Mouse (Mus musculus) midbrain, embryonic 16.5 days (tissue): ENCODE measurements around the gene Ebf3. TPM values are rescaled to one million over a fixed set of nuclear protein-coding genes. Genes with fewer than 3 reads are reported as not detected.

Experiments used
- ATAC-seq: fragments of 200-750 bp; cut with Nextera tagmentation; 2 replicates; pipeline ENCODE4 v1.8.0; 2017; ENCODE audit warnings: moderate TSS enrichment
- H3K27ac ChIP-seq: fragments of 300-500 bp; sonication (generic); 2 replicates; pipeline ENCODE4 v1.5.1; 2014; ENCODE audit warnings: mild to moderate bottlenecking, low read length, mixed read lengths
- H3K27me3 ChIP-seq: fragments of 300-500 bp; sonication (generic); 2 replicates; pipeline ENCODE4 v1.6.1; 2014; ENCODE audit warnings: low read depth, low read length, mixed read lengths; ENCODE audit not compliant: control insufficient read depth, insufficient read depth
- H3K36me3 ChIP-seq: fragments of 300-500 bp; sonication (generic); 2 replicates; pipeline ENCODE4 v1.6.1; 2014; ENCODE audit warnings: mild to moderate bottlenecking, low read length, moderate library complexity, mixed read lengths; ENCODE audit not compliant: control insufficient read depth, insufficient read depth
- H3K4me1 ChIP-seq: fragments of 300-500 bp; sonication (generic); 2 replicates; pipeline ENCODE4 v1.6.1; 2014; ENCODE audit warnings: mild to moderate bottlenecking, low read length, mixed read lengths; ENCODE audit not compliant: control insufficient read depth, insufficient read depth
- H3K4me2 ChIP-seq: fragments of 300-500 bp; sonication (generic); 2 replicates; pipeline ENCODE4 v1.6.1; 2014; ENCODE audit warnings: mild to moderate bottlenecking, low read length, mixed read lengths
- H3K4me3 ChIP-seq: fragments of 300-500 bp; sonication (generic); 2 replicates; pipeline ENCODE4 v1.5.1; 2014; ENCODE audit warnings: low read depth, mild to moderate bottlenecking, low read length, moderate library complexity, mixed read lengths
- H3K9ac ChIP-seq: fragments of 300-500 bp; sonication (generic); 2 replicates; pipeline ENCODE4 v1.6.1; 2014; ENCODE audit warnings: low read depth, low read length, mixed read lengths
- H3K9me3 ChIP-seq: fragments of 300-500 bp; sonication (generic); replicated peaks from 2 replicates; pipeline ENCODE4 v1.6.1; 2014; ENCODE audit warnings: mild to moderate bottlenecking, low read length, mixed read lengths; ENCODE audit not compliant: control insufficient read depth, poor library complexity, severe bottlenecking
- WGBS: fragments of 180-500 bp; shearing (Covaris S2); extraction: QIAGEN DNeasy Blood & Tissue Kit; methylation state at CpG from one replicate; pipeline ENCODE4 v1.1.7; 2014; 5-methylcytosine and 5-hydroxymethylcytosine counted together
- polyA plus RNA-seq: library from polyadenylated mRNA; unstranded; fragments of >200 nt; fragmentation: Nextera tagmentation; extraction: Ambion mirVana; gene quantifications from 2 replicates; pipeline ENCODE4 v1.2.1, GENCODE M21; 2015

The Ebf3 gene
- 8.8 and 9.0 TPM in 2 replicates for polyA plus RNA-seq

GRCm38 (mm10) chr7:137313904-137314691, at the start of gene Ebf3:
Gene Ebf3, minus strand, starts transcription at chr7:137314445.
- ATAC-seq = peak; percentile 83
- peak within 1 kb of the TSS; percentile 53 for H3K4me3 ChIP-seq
- H3K4me1 ChIP-seq = peaks cover 30% of the 10 kb centered on the region
- no peaks in the 10 kb centered on the region for H3K9me3 ChIP-seq
- peaks cover 15% of the 10 kb centered on the region for H3K27me3 ChIP-seq
- H3K4me2 ChIP-seq = peak within 1 kb of the TSS; percentile 67
- no peaks in the 10 kb centered on the region for H3K36me3 ChIP-seq
- H3K27ac ChIP-seq = peak within 1 kb of the TSS; percentile 87
- WGBS = under 1% methylated on average over 122 of the region's 127 CpGs
- H3K9ac ChIP-seq = peak within 1 kb of the TSS; percentile 76

GRCm38 (mm10) chr7:137346860-137347259, 32.6 kb upstream of the Ebf3 start:
- ATAC-seq = no peak
- Histone ChIP-seq H3K4me2 (no peak overlapping the region), H3K4me1 (no peaks in the 10 kb centered on the region), H3K9me3 (no peaks in the 10 kb centered on the region), H3K27me3 (no peaks in the 10 kb centered on the region), H3K4me3 (no peak overlapping the region), H3K36me3 (no peaks in the 10 kb centered on the region), H3K9ac (no peak overlapping the region), H3K27ac (no peak overlapping the region)
- 74% methylated on average over 7 of the region's 7 CpGs for WGBS

GRCm38 (mm10) chr7:137346068-137346467, 31.8 kb upstream of the Ebf3 start:
- Histone ChIP-seq H3K27me3 (no peaks in the 10 kb centered on the region), H3K36me3 (no peaks in the 10 kb centered on the region), H3K4me3 (no peak overlapping the region), H3K27ac (no peak overlapping the region), H3K4me2 (no peak overlapping the region), H3K9me3 (no peaks in the 10 kb centered on the region), H3K4me1 (no peaks in the 10 kb centered on the region), H3K9ac (no peak overlapping the region)
- 22% methylated on average over 10 of the region's 10 CpGs for WGBS
- no peak for ATAC-seq

- ATAC-seq = no peak
- H3K27ac ChIP-seq = no peak overlapping the region
- 96% methylated on average over 2 of the region's 2 CpGs for WGBS
These were observed 19.7 kb upstream of the Ebf3 start for GRCm38 (mm10) chr7:137333951-137334350.

GRCm38 (mm10) chr7:137322926-137323325, 8.7 kb upstream of the Ebf3 start:
- Histone ChIP-seq H3K4me1 (peaks cover 15% of the 10 kb centered on the region), H3K27me3 (peaks cover 53% of the 10 kb centered on the region), H3K9ac (peak overlapping the region; percentile 65), H3K36me3 (no peaks in the 10 kb centered on the region), H3K9me3 (no peaks in the 10 kb centered on the region), H3K4me3 (peak overlapping the region; percentile 43), H3K4me2 (peak overlapping the region; percentile 62), H3K27ac (peak overlapping the region; percentile 63)
- ATAC-seq = no peak
- WGBS = 2% methylated on average over 21 of the region's 21 CpGs

More at GRCm38 (mm10) chr7:137333951-137334350, 19.7 kb upstream of the Ebf3 start:
- no peaks in the 10 kb centered on the region for H3K4me1 ChIP-seq
- H3K36me3 ChIP-seq = no peaks in the 10 kb centered on the region
- no peak overlapping the region for H3K4me2 ChIP-seq
- no peaks in the 10 kb centered on the region for H3K9me3 ChIP-seq
- no peak overlapping the region for H3K9ac ChIP-seq
- H3K27me3 ChIP-seq = no peaks in the 10 kb centered on the region
- H3K4me3 ChIP-seq = no peak overlapping the region

GRCm38 (mm10) chr7:137321961-137322784, 7.9 kb upstream of the Ebf3 start:
- peak overlapping the region; percentile 65 for H3K9ac ChIP-seq
- peak overlapping the region; percentile 63 for H3K27ac ChIP-seq
- H3K9me3 ChIP-seq = no peaks in the 10 kb centered on the region
- peak overlapping the region; percentile 43 for H3K4me3 ChIP-seq
- under 1% methylated on average over 71 of the region's 72 CpGs for WGBS
- H3K27me3 ChIP-seq = peaks cover 51% of the 10 kb centered on the region
- ATAC-seq = no peak
- H3K4me1 ChIP-seq = peaks cover 18% of the 10 kb centered on the region
- H3K4me2 ChIP-seq = peak overlapping the region; percentile 62
- H3K36me3 ChIP-seq = no peaks in the 10 kb centered on the region

GRCm38 (mm10) chr7:137321141-137321813, 7.0 kb upstream of the Ebf3 start:
- WGBS = under 1% methylated on average over 47 of the region's 52 CpGs
- Histone ChIP-seq H3K27ac (peak overlapping the region; percentile 71; the same call in 1 of the 2 replicates), H3K9ac (peak overlapping the region; percentile 55; the same call in 1 of the 2 replicates)

GRCm38 (mm10) chr7:137320320-137320719, 6.1 kb upstream of the Ebf3 start:
- Histone ChIP-seq H3K36me3 (no peaks in the 10 kb centered on the region), H3K4me2 (peak overlapping the region; percentile 62), H3K4me1 (peaks cover 28% of the 10 kb centered on the region), H3K27me3 (peaks cover 47% of the 10 kb centered on the region), H3K27ac (peak overlapping the region; percentile 61), H3K4me3 (peak overlapping the region; percentile 43; the same call in 1 of the 2 replicates), H3K9me3 (no peaks in the 10 kb centered on the region), H3K9ac (no peak overlapping the region)
- ATAC-seq = no peak
- WGBS = 1% methylated on average over 11 of the region's 11 CpGs

More at GRCm38 (mm10) chr7:137321141-137321813, 7.0 kb upstream of the Ebf3 start:
- Histone ChIP-seq H3K36me3 (no peaks in the 10 kb centered on the region), H3K4me3 (peak overlapping the region; percentile 43), H3K9me3 (no peaks in the 10 kb centered on the region), H3K4me2 (peak overlapping the region; percentile 62), H3K4me1 (peaks cover 26% of the 10 kb centered on the region), H3K27me3 (peaks cover 48% of the 10 kb centered on the region)
- ATAC-seq = peak; percentile 59
